Mouse (Mus musculus) limb, embryonic 14.5 days (tissue): ENCODE data around the gene Slc4a7. TPM values are rescaled to one million over a fixed set of nuclear protein-coding genes. Genes with fewer than 3 reads are reported as not detected.

Source experiments
- ATAC-seq: fragments of 200-750 bp; cut with Nextera tagmentation; 2 replicates; pipeline ENCODE4 v1.8.0; 2017; ENCODE audit warnings: low read depth, moderate number of reproducible peaks, moderate TSS enrichment; ENCODE audit not compliant: low FRiP score
- DNase-seq: peaks from one replicate; pipeline ENCODE4 v3.0.0-alpha.2; 2015; ENCODE audit warnings: low spot score
- H3K27ac ChIP-seq: fragments of 300-500 bp; sonication (generic); replicated peaks from 2 replicates; pipeline ENCODE4 v1.5.1; 2014; ENCODE audit warnings: low read depth, mild to moderate bottlenecking, low read length, moderate library complexity, mixed read lengths
- H3K27me3 ChIP-seq: fragments of 300-500 bp; sonication (generic); 2 replicates; pipeline ENCODE4 v1.6.1; 2014; ENCODE audit warnings: low read length, mixed read lengths; ENCODE audit not compliant: control insufficient read depth, insufficient read depth
- H3K36me3 ChIP-seq: fragments of 300-500 bp; sonication (generic); 2 replicates; pipeline ENCODE4 v1.6.1; 2014; ENCODE audit warnings: mild to moderate bottlenecking, low read length, moderate library complexity, mixed read lengths; ENCODE audit not compliant: control insufficient read depth, insufficient read depth
- H3K4me1 ChIP-seq: fragments of 300-500 bp; sonication (generic); 2 replicates; pipeline ENCODE4 v1.6.1; 2014; ENCODE audit warnings: antibody characterized with exemption, low read length, mixed read lengths; ENCODE audit not compliant: control insufficient read depth, insufficient read depth
- H3K4me2 ChIP-seq: fragments of 300-500 bp; sonication (generic); replicated peaks from 2 replicates; pipeline ENCODE4 v1.6.1; 2014; ENCODE audit warnings: low read depth, mild to moderate bottlenecking, low read length, moderate library complexity; ENCODE audit not compliant: severe bottlenecking
- H3K4me3 ChIP-seq: fragments of 300-500 bp; sonication (generic); replicated peaks from 2 replicates; pipeline ENCODE4 v1.5.1; 2014; ENCODE audit warnings: low read length
- H3K9ac ChIP-seq: fragments of 300-500 bp; sonication (generic); 2 replicates; pipeline ENCODE4 v1.6.1; 2014; ENCODE audit warnings: mild to moderate bottlenecking, low read depth, low read length, moderate library complexity; ENCODE audit not compliant: severe bottlenecking
- H3K9me3 ChIP-seq: fragments of 300-500 bp; sonication (generic); 2 replicates; pipeline ENCODE4 v1.6.1; 2016; ENCODE audit warnings: low read length; ENCODE audit not compliant: control insufficient read depth
- POLR2A ChIP-seq: fragments of 200-500 bp; IDR thresholded peaks from 2 replicates; pipeline ENCODE4 v1.8.0; 2012; ENCODE audit warnings: inconsistent platforms, mild to moderate bottlenecking, moderate library complexity, borderline replicate concordance; ENCODE audit not compliant: insufficient read depth, insufficient read length; ENCODE audit errors: extremely low read depth
- WGBS: fragments of 180-500 bp; shearing (Covaris S2); extraction: QIAGEN DNeasy Blood & Tissue Kit; methylation state at CpG from one replicate; pipeline ENCODE4 v1.1.7; 2014; 5-methylcytosine and 5-hydroxymethylcytosine counted together
- polyA plus RNA-seq, 2 experiments: library from polyadenylated mRNA; depleted of rRNA in 1 of 2; stranded (reverse) in 1 of 2; unstranded in 1 of 2; fragments of >200 nt; fragmentation: Nextera tagmentation in 1 of 2; extraction: Ambion mirVana in 1 of 2; gene quantifications; 2 replicates each; pipeline versions ENCODE4 v1.2.1 to v1.2.3; 2012 to 2014

The Slc4a7 gene
- polyA plus RNA-seq, 2 experiments: 11.7 to 13.8 TPM

DNA sequence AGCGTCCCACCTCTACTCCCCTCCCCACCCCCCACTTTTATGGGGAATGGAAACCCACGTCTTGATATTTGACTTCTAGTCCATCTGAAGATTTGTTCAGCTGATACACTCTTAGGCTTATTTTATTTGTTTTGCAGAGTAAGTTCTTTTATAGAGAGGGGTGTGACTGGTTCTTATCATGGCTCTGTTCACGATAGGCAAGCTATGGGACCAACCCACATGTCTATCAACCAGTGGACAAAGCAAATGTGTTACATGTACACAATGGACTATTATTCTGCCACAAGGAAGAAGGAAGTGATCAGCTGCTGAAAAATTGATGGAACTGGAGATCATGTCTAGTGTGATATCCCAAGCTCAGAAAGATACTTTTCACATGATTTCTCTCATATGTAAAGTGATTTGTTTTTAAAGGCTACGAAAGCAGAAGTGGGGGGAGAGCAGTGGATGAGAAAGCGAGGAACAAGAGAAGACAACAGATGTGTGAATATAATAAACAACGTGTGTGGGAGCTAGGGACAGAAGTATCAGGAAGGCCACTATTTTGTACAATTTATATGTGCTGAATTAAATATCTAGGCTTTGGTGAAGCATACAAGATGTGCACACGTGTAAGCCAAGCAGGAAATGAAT, 14.7 kb upstream of the Slc4a7 start:
- no peak for TF ChIP-seq POLR2A
- Histone ChIP-seq H3K4me1 (no peaks in the 10 kb centered on the region), H3K4me2 (no peak overlapping the region), H3K27ac (no peak overlapping the region), H3K9ac (no peak overlapping the region), H3K9me3 (no peaks in the 10 kb centered on the region), H3K4me3 (no peak overlapping the region), H3K27me3 (no peaks in the 10 kb centered on the region), H3K36me3 (no peaks in the 10 kb centered on the region)
- no peak for ATAC-seq
- WGBS: 68% methylated on average over 7 of the region's 7 CpGs
- DNase-seq: no peak

DNA sequence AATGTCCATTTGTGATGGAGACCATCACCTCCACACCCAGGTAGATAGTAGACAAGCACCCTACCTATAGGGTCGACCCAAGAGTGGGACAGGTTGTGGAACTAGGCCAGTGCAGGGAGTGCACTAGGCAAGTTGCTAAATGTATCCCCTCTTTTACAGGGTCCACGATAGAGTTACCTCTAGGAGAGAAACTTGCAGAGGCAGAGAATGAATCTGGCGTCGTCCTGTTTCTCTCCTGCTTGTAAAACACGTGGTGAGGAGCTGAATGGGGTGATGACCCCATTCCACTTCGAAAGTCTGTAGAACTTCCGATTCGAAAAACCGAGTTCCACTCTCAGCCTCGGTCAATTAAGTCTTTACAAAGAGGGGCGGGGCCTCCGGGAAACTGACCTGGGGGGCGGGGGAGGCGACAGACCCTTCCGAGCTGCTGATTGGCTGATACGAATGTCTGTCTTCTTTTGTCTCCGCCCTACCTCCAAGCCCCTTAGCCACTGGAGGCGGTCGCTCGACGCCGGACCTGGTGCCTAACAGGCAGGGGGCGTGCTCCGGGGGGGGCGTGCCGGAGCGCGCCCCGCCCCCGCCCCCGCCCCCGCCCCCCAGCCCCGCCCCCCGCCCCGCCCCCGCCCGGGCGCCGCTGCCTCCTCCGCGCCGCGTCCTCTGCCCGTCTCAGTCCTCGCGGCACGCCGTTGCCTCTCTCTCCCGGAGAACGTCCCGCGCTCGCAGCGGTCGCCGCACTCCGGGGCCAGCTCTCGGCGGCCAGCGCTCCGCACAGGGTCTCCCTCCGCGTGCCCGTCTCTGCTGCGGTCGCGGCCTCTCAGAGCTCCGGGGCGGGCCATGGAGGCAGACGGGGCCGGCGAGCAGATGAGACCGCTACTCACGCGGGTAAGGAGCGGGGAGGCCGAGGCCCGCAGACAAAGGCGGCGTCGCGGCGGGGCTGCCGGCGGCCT, 593 bp downstream of the Slc4a7 start:
- ATAC-seq (peak; percentile 98), DNase-seq (peak; percentile 97)
- peak; percentile 92; the same call in 1 of the 2 replicates for TF ChIP-seq POLR2A
- Histone ChIP-seq H3K4me1 (peaks cover 9% of the 10 kb centered on the region), H3K36me3 (no peaks in the 10 kb centered on the region), H3K27me3 (no peaks in the 10 kb centered on the region), H3K9ac (peak overlapping the region; percentile 98), H3K4me2 (peak overlapping the region; percentile 47), H3K4me3 (peak overlapping the region; percentile 81), H3K27ac (peak overlapping the region; percentile 97), H3K9me3 (no peaks in the 10 kb centered on the region)
- under 1% methylated on average over 25 of the region's 85 CpGs for WGBS

DNA sequence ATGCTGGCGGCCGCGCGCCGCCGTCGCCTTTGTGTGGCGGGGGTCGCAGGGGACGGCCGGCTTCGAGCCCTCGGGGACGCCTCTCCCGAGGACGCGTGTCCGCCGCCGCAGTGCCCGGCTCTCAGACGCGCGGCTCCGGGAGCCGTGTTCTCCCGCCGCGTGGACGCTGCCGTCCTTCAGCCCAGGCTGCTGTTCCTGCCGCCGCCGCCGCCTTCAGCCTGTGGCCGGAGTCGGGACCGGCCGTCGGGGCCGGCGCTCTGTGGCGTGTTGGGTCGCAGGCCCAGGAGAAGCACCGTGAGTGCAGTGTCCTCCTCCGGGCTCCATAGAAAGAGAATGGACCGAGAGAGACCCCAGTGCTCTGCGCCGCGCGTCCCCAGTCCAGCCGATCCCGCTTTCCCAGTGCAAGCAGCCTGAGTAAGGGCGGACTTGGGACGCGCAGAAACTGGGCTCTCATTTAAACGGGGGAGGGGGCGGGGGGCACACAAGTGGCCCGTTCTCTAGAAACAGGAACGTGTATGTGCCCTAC, 1.3 kb downstream of the Slc4a7 start:
- Histone ChIP-seq H3K27ac (peak overlapping the region; percentile 97), H3K4me2 (peak overlapping the region; percentile 46), H3K36me3 (peaks cover under 1% of the 10 kb centered on the region; the same call in 1 of the 2 replicates), H3K9ac (peak overlapping the region; percentile 98), H3K4me1 (peaks cover 9% of the 10 kb centered on the region), H3K4me3 (peak overlapping the region; percentile 81), H3K9me3 (no peaks in the 10 kb centered on the region), H3K27me3 (no peaks in the 10 kb centered on the region)
- 0 out of 2 replicates have a peak, but pooled peaks have one; percentile 35 for TF ChIP-seq POLR2A
- under 1% methylated on average over 24 of the region's 60 CpGs for WGBS
- ATAC-seq (peak; percentile 36), DNase-seq (peak; percentile 48)

DNA sequence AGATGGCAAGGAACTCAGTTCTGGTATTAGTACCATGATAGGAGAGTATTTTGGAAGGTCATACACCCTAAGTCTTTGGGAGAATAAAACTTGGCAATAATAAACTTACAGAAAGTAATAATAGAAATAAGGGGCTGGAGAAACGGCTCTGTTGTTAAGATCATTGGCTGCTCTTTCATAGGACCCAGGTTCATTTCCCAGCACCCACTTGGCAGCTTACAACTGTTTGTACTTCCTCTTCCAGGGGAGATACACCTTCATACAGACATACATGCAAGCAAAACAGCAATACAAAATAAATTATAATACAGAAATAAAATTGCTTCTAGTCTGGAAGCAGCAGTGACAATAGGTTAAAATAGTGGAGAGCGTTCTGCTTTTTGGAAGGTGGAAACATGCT, 2.6 kb downstream of the Slc4a7 start:
- H3K36me3 ChIP-seq: peaks cover 3% of the 10 kb centered on the region; the same call in 1 of the 2 replicates
- no peak for TF ChIP-seq POLR2A
- peak overlapping the region; percentile 81 for H3K4me3 ChIP-seq
- H3K9me3 ChIP-seq: no peaks in the 10 kb centered on the region
- no peaks in the 10 kb centered on the region for H3K27me3 ChIP-seq
- H3K27ac ChIP-seq: no peak overlapping the region
- DNase-seq (no peak), ATAC-seq (no peak)
- H3K4me1 ChIP-seq: peaks cover 9% of the 10 kb centered on the region
- H3K4me2 ChIP-seq: peak overlapping the region; percentile 46
- H3K9ac ChIP-seq: peak overlapping the region; percentile 98; the same call in 1 of the 2 replicates
- 69% methylated on average over 2 of the region's 2 CpGs for WGBS

DNA sequence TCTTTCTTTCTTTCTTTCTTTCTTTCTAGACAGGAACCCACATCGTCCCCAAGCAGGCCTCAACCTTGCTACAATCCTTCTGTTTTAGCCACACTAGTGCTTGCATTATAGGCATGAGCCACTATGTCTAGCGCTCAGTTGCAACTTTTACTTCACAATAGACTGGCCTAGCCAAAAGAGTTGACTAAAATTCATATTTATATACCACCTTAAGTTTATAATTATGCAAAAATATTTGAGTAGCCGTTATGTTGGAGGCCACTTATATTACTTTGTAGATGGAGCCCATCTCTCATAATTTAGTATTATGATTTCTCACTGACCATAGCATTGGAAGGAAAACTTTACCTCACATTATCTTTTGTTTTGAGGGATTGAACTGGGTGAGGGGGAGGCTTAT, 3.0 kb downstream of the Slc4a7 start:
- H3K36me3 ChIP-seq: peaks cover 3% of the 10 kb centered on the region; the same call in 1 of the 2 replicates
- H3K9ac ChIP-seq: no peak overlapping the region
- H3K27ac ChIP-seq: no peak overlapping the region
- H3K27me3 ChIP-seq: no peaks in the 10 kb centered on the region
- peaks cover 9% of the 10 kb centered on the region for H3K4me1 ChIP-seq
- no peaks in the 10 kb centered on the region for H3K9me3 ChIP-seq
- 84% methylated on average over 3 of the region's 3 CpGs for WGBS
- no peak overlapping the region for H3K4me2 ChIP-seq
- ATAC-seq: no peak
- no peak for DNase-seq
- no peak for TF ChIP-seq POLR2A
- no peak overlapping the region for H3K4me3 ChIP-seq
